Mouse (Mus musculus) WW6 (cell line): ENCODE data around the gene Cryba4.

Experiments
- DNase-seq: peaks from one replicate; pipeline ENCODE4 v3.0.0-alpha.2; 2013; ENCODE audit warnings: low read depth, low spot score

Gene Cryba4

GRCm38 (mm10) chr5:112252400-112252799 lies at the start of gene Cryba4:
TSS of gene Cryba4 (minus strand) at chr5:112252518.
- DNase-seq: no peak

- DNase-seq: no peak
Observed at GRCm38 (mm10) chr5:112301694-112302093, 49.4 kb upstream of the Cryba4 start.

GRCm38 (mm10) chr5:112300721-112301308 lies 48.5 kb upstream of the Cryba4 start:
- no peak for DNase-seq

- DNase-seq: no peak
Observed at GRCm38 (mm10) chr5:112300112-112300511, 47.8 kb upstream of the Cryba4 start.

GRCm38 (mm10) chr5:112299399-112299798 lies 47.1 kb upstream of the Cryba4 start:
- no peak for DNase-seq

- no peak for DNase-seq
Observed at GRCm38 (mm10) chr5:112298226-112298988, 46.1 kb upstream of the Cryba4 start.

- no peak for DNase-seq
Observed at GRCm38 (mm10) chr5:112297257-112297656, 44.9 kb upstream of the Cryba4 start.

- DNase-seq: no peak
Observed at GRCm38 (mm10) chr5:112296404-112297181, 44.3 kb upstream of the Cryba4 start.

GRCm38 (mm10) chr5:112295564-112295963 lies 43.2 kb upstream of the Cryba4 start:
- DNase-seq: no peak

- DNase-seq: no peak
Observed at GRCm38 (mm10) chr5:112295162-112295561, 42.8 kb upstream of the Cryba4 start.

- no peak for DNase-seq
Observed at GRCm38 (mm10) chr5:112294696-112295095, 42.4 kb upstream of the Cryba4 start.

- DNase-seq: no peak
Observed at GRCm38 (mm10) chr5:112293800-112294199, 41.5 kb upstream of the Cryba4 start.

- no peak for DNase-seq
Observed at GRCm38 (mm10) chr5:112292343-112292980, 40.1 kb upstream of the Cryba4 start.

GRCm38 (mm10) chr5:112291866-112292265 lies 39.5 kb upstream of the Cryba4 start:
- DNase-seq: no peak

GRCm38 (mm10) chr5:112290536-112290880 lies 38.2 kb upstream of the Cryba4 start:
- no peak for DNase-seq

GRCm38 (mm10) chr5:112289819-112290535 lies 37.7 kb upstream of the Cryba4 start:
- DNase-seq: no peak

GRCm38 (mm10) chr5:112289236-112289635 lies 36.9 kb upstream of the Cryba4 start:
- no peak for DNase-seq

GRCm38 (mm10) chr5:112288193-112289141 lies 36.1 kb upstream of the Cryba4 start:
- no peak for DNase-seq

- no peak for DNase-seq
Observed at GRCm38 (mm10) chr5:112287652-112288051, 35.3 kb upstream of the Cryba4 start.

GRCm38 (mm10) chr5:112286984-112287641 lies 34.8 kb upstream of the Cryba4 start:
- no peak for DNase-seq
